Mouse (Mus musculus): ENCODE measurements around the gene Kif1a. TPM values are rescaled to one million over a fixed set of nuclear protein-coding genes. Genes with fewer than 3 reads are reported as not detected.
A peak's percentile ranks its signal among the peaks of the same experiment; 100 is the strongest.

Gene Kif1a
- total RNA-seq, 1 experiment, result 10.2 TPM

DNA sequence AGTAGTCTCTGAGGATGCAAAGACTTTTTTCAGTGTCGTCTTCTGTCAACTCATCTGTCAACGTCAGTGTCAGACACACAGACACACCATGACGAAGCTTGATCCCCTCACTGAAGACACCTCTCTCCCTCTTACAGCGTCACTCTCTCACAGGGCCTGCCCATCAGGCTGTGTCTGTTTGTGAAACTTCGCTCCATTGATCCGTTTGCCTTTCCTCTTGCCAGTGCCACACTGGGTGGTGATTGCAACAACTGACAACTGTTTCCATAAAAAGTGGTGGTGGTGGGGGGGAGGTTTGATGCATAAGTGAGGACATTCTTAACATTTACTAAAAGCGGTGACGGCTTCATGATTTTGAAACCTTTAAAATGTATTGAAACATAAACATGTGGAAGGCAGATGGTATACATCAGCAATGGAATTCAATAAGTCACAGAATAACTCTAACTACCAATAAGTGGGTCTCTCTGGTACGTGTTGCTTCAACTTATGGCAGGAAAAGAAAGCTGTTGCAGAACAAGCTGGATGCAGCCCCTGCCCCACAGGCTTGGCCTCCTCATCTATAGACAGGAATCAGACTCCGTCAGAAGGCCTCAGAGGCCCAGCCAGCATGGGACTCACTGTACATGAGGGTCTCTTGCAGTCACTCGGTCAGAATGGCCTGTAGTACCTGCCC is 21.6 kb upstream of the Kif1a start:
- no peaks in the 10 kb centered on the region for H3K36me3 ChIP-seq (ENCODE audit: control insufficient read depth, insufficient read depth, low read length, poor library complexity, severe bottlenecking)
- no peaks in the 10 kb centered on the region for H3K9me3 ChIP-seq (ENCODE audit: control insufficient read depth, insufficient read depth, low read depth, low read length)
- H3K4me1 ChIP-seq (ENCODE audit: control insufficient read depth in 2 of 2, insufficient read depth in 2 of 2, low read length in 2 of 2, poor library complexity in 1 of 2), result no peaks in the 10 kb centered on the region
- H3K27ac ChIP-seq (ENCODE audit: insufficient read depth, low read depth, low read length, poor library complexity, severe bottlenecking), result no peak overlapping the region
- no peak for DNase-seq (ENCODE audit: low read depth, low spot score)
- no peak for TF ChIP-seq ZNF384 (IDR thresholded peaks at IDR 0.05; ENCODE audit: low read depth, low read length)
- TF ChIP-seq CHD2 (IDR thresholded peaks at IDR 0.05; ENCODE audit: low read depth, low read length), result no peak
- no peak for TF ChIP-seq HCFC1 (IDR thresholded peaks at IDR 0.05; ENCODE audit: borderline replicate concordance, insufficient read depth, low read length)
- no peak for TF ChIP-seq ZC3H11A (IDR thresholded peaks at IDR 0.05; ENCODE audit: borderline replicate concordance, low read depth, low read length)
- TF ChIP-seq MAFK (IDR thresholded peaks at IDR 0.05; ENCODE audit: insufficient read depth, low read depth, low read length), result no peak
- in situ Hi-C loops (cut with MboI; ENCODE audit: low sequenced_read_pairs in 2 of 2, unreplicated experiment in 2 of 2), result no loop called here
- H3K9ac ChIP-seq (ENCODE audit: insufficient read depth, low read depth, low read length, poor library complexity, severe bottlenecking), result no peak overlapping the region
- no peak overlapping the region for H3K4me3 ChIP-seq (ENCODE audit: insufficient read depth in 1 of 2, low read depth in 1 of 2, low read length in 2 of 2, poor library complexity in 1 of 2, severe bottlenecking in 1 of 2)

DNA sequence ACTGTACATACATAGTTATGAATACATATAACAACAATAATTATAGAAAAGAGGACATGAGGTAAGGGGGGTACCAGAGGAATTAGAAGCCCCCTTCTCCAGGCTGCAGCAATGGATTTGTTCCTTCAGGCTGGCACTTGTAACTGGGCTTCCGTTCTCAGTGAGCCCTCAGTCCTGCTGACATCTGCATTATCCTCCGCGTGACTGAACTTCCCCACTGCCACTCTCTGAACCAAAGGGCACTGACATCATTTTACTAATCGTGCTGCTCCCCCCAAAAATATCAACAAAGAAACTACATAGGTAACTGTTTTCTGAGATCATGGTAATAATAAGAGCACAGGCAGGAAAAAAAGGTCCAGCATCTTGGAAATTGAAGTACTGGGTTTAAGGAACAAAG is 17.1 kb upstream of the Kif1a start:
- DNase-seq (ENCODE audit: low read depth, low spot score), result no peak
- no peaks in the 10 kb centered on the region for H3K36me3 ChIP-seq (ENCODE audit: control insufficient read depth, insufficient read depth, low read length, poor library complexity, severe bottlenecking)
- H3K9me3 ChIP-seq (ENCODE audit: control insufficient read depth, insufficient read depth, low read depth, low read length), result no peaks in the 10 kb centered on the region
- in situ Hi-C loops (cut with MboI; ENCODE audit: low sequenced_read_pairs in 2 of 2, unreplicated experiment in 2 of 2), result no loop called here
- H3K9ac ChIP-seq (ENCODE audit: insufficient read depth, low read depth, low read length, poor library complexity, severe bottlenecking), result no peak overlapping the region
- no peak overlapping the region for H3K27ac ChIP-seq (ENCODE audit: insufficient read depth, low read depth, low read length, poor library complexity, severe bottlenecking)
- TF ChIP-seq ZNF384 (IDR thresholded peaks at IDR 0.05; ENCODE audit: low read depth, low read length), result no peak
- no peak for TF ChIP-seq MAFK (IDR thresholded peaks at IDR 0.05; ENCODE audit: insufficient read depth, low read depth, low read length)
- TF ChIP-seq HCFC1 (IDR thresholded peaks at IDR 0.05; ENCODE audit: borderline replicate concordance, insufficient read depth, low read length), result no peak
- no peak for TF ChIP-seq ZC3H11A (IDR thresholded peaks at IDR 0.05; ENCODE audit: borderline replicate concordance, low read depth, low read length)
- TF ChIP-seq CHD2 (IDR thresholded peaks at IDR 0.05; ENCODE audit: low read depth, low read length), result no peak
- H3K4me1 ChIP-seq (ENCODE audit: control insufficient read depth in 2 of 2, insufficient read depth in 2 of 2, low read length in 2 of 2, poor library complexity in 1 of 2), result peaks cover 0 to 2% of the 10 kb centered on the region in 2 experiments; a peak in 1 of 4 replicates
- no peak overlapping the region for H3K4me3 ChIP-seq (ENCODE audit: insufficient read depth in 1 of 2, low read depth in 1 of 2, low read length in 2 of 2, poor library complexity in 1 of 2, severe bottlenecking in 1 of 2)

DNA sequence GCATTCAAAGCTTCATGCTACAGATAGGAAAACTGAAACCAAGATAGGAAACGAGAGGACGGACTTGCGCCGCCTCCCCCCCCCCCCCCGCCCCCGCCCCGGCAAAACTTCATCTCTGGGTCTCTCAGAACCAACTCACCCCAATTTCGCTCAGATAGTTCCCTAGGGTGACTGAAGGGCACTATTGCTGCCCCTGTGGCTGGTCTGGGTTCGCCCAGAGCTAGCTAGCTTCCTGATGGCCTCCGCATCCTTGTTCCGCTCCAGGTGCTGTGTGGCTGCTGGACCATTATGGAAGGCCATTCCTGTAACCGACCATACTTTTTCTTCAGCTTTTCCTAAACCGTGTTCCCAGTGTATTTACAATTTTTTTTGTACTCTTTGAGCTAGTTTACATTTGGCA is 13.7 kb upstream of the Kif1a start:
- no peaks in the 10 kb centered on the region for H3K36me3 ChIP-seq (ENCODE audit: control insufficient read depth, insufficient read depth, low read length, poor library complexity, severe bottlenecking)
- H3K9me3 ChIP-seq (ENCODE audit: control insufficient read depth, insufficient read depth, low read depth, low read length), result no peaks in the 10 kb centered on the region
- in situ Hi-C loops (cut with MboI; ENCODE audit: low sequenced_read_pairs in 2 of 2, unreplicated experiment in 2 of 2), result no loop called here
- no peak overlapping the region for H3K27ac ChIP-seq (ENCODE audit: insufficient read depth, low read depth, low read length, poor library complexity, severe bottlenecking)
- DNase-seq (ENCODE audit: low read depth, low spot score), result no peak
- TF ChIP-seq HCFC1 (IDR thresholded peaks at IDR 0.05; ENCODE audit: borderline replicate concordance, insufficient read depth, low read length) (no peak), CHD2 (IDR thresholded peaks at IDR 0.05; ENCODE audit: low read depth, low read length) (no peak), ZNF384 (IDR thresholded peaks at IDR 0.05; ENCODE audit: low read depth, low read length) (no peak)
- H3K9ac ChIP-seq (ENCODE audit: insufficient read depth, low read depth, low read length, poor library complexity, severe bottlenecking), result no peak overlapping the region
- peaks cover 0 to 2% of the 10 kb centered on the region in 2 experiments; a peak in 1 of 4 replicates for H3K4me1 ChIP-seq (ENCODE audit: control insufficient read depth in 2 of 2, insufficient read depth in 2 of 2, low read length in 2 of 2, poor library complexity in 1 of 2)
- H3K4me3 ChIP-seq (ENCODE audit: insufficient read depth in 1 of 2, low read depth in 1 of 2, low read length in 2 of 2, poor library complexity in 1 of 2, severe bottlenecking in 1 of 2), result peak overlapping the region in 1 of 2 experiments; percentile 27; a peak in 1 of 4 replicates

DNA sequence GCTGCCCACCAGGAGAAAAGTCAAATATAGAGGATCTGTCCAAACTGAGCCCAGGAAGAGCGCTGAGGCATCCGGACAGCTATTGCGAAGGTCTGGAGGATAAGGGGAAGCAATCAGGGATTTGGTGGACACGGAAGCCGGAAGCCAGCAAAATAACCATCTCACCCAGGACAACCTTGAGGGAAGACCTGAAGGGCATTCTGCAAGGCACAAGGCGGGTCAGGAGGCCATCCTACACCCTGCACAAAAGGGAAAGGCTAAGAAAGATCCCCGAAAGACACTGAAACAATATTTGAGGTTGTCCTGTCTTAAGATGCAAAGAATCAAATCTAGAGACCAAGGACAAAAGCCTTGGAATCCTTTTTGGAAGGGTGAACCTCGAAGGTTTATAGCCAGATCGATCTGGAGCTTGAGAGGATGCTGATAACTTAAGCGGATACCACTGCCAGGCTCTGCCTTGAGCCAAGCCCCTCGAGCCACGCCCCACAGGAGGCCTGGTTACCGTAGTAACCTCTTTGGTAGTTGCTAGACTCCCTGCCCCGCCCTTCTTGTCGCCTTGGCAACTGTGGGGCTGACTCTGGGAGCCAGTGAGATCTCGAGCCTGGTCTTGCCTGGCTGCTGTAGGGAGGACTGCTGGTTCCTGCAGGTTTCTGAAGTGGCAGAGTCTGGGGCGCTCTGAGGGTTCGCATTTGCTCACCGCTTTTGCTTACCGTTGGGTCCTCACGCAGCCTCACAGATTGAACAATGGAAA is 13.1 kb upstream of the Kif1a start:
- H3K9ac ChIP-seq (ENCODE audit: insufficient read depth, low read depth, low read length, poor library complexity, severe bottlenecking), result no peak overlapping the region

More for the DNA sequence above, 13.1 kb upstream of the Kif1a start:
- Histone ChIP-seq H3K36me3 (ENCODE audit: control insufficient read depth, insufficient read depth, low read length, poor library complexity, severe bottlenecking) (no peaks in the 10 kb centered on the region), H3K4me1 (ENCODE audit: control insufficient read depth in 2 of 2, insufficient read depth in 2 of 2, low read length in 2 of 2, poor library complexity in 1 of 2) (peaks cover 0 to 2% of the 10 kb centered on the region in 2 experiments; a peak in 1 of 4 replicates), H3K27ac (ENCODE audit: insufficient read depth, low read depth, low read length, poor library complexity, severe bottlenecking) (no peak overlapping the region), H3K9me3 (ENCODE audit: control insufficient read depth, insufficient read depth, low read depth, low read length) (no peaks in the 10 kb centered on the region), H3K4me3 (ENCODE audit: insufficient read depth in 1 of 2, low read depth in 1 of 2, low read length in 2 of 2, poor library complexity in 1 of 2, severe bottlenecking in 1 of 2) (peak overlapping the region in 1 of 2 experiments; percentile 27; a peak in 1 of 4 replicates)
- in situ Hi-C loops (cut with MboI; ENCODE audit: low sequenced_read_pairs in 2 of 2, unreplicated experiment in 2 of 2), result no loop called here
- peak; percentile 96 for DNase-seq (ENCODE audit: low read depth, low spot score)
- no peak for TF ChIP-seq HCFC1 (IDR thresholded peaks at IDR 0.05; ENCODE audit: borderline replicate concordance, insufficient read depth, low read length)
- no peak for TF ChIP-seq CHD2 (IDR thresholded peaks at IDR 0.05; ENCODE audit: low read depth, low read length)
- no peak for TF ChIP-seq ZNF384 (IDR thresholded peaks at IDR 0.05; ENCODE audit: low read depth, low read length)
- no peak for TF ChIP-seq MAFK (IDR thresholded peaks at IDR 0.05; ENCODE audit: insufficient read depth, low read depth, low read length)
- TF ChIP-seq ZC3H11A (IDR thresholded peaks at IDR 0.05; ENCODE audit: borderline replicate concordance, low read depth, low read length), result no peak

Measured in ES-E14 (cell line).